Mouse (Mus musculus) midbrain, embryonic 11.5 days (tissue): ENCODE data around the gene Mpped2. TPM values are rescaled to one million over a fixed set of nuclear protein-coding genes. Genes with fewer than 3 reads are reported as not detected.

Source experiments
- ATAC-seq: fragments of 200-750 bp; cut with Nextera tagmentation; 2 replicates; pipeline ENCODE4 v1.8.0; 2017; ENCODE audit warnings: moderate TSS enrichment, moderate library complexity; ENCODE audit not compliant: low FRiP score
- DNase-seq: peaks from one replicate; pipeline ENCODE4 v3.0.0; 2015; ENCODE audit warnings: low spot score; ENCODE audit errors: missing footprints
- H3K27ac ChIP-seq: fragments of 300-500 bp; sonication (generic); 2 replicates; pipeline ENCODE4 v1.5.1; 2014; ENCODE audit warnings: low read depth, low read length
- H3K27me3 ChIP-seq: fragments of 300-500 bp; sonication (generic); 2 replicates; pipeline ENCODE4 v1.6.1; 2014; ENCODE audit warnings: mild to moderate bottlenecking, low read length, moderate library complexity, mixed read lengths; ENCODE audit not compliant: control insufficient read depth, insufficient read depth
- H3K36me3 ChIP-seq: fragments of 300-500 bp; sonication (generic); 2 replicates; pipeline ENCODE4 v1.6.1; 2014; ENCODE audit warnings: mild to moderate bottlenecking, low read length, moderate library complexity, mixed read lengths; ENCODE audit not compliant: control insufficient read depth, insufficient read depth
- H3K4me1 ChIP-seq: fragments of 300-500 bp; sonication (generic); 2 replicates; pipeline ENCODE4 v1.6.1; 2014; ENCODE audit warnings: low read length; ENCODE audit not compliant: control insufficient read depth, insufficient read depth
- H3K4me2 ChIP-seq: fragments of 300-500 bp; sonication (generic); 2 replicates; pipeline ENCODE4 v1.6.1; 2014; ENCODE audit warnings: mild to moderate bottlenecking, moderate library complexity
- H3K4me3 ChIP-seq: fragments of 300-500 bp; sonication (generic); 2 replicates; pipeline ENCODE4 v1.5.1; 2014; ENCODE audit warnings: low read depth, low read length
- H3K9ac ChIP-seq: fragments of 300-500 bp; sonication (generic); 2 replicates; pipeline ENCODE4 v1.6.1; 2014; ENCODE audit warnings: low read length
- H3K9me3 ChIP-seq: fragments of 300-500 bp; sonication (generic); 2 replicates; pipeline ENCODE4 v1.6.1; 2016; ENCODE audit warnings: low read length; ENCODE audit not compliant: control insufficient read depth
- WGBS: fragments of 180-500 bp; shearing (Covaris S2); extraction: QIAGEN DNeasy Blood & Tissue Kit; methylation state at CpG from one replicate; pipeline ENCODE4 v1.1.7; 2014; 5-methylcytosine and 5-hydroxymethylcytosine counted together
- polyA plus RNA-seq: library from polyadenylated mRNA; unstranded; fragments of >200 nt; fragmentation: Nextera tagmentation; extraction: Ambion mirVana; gene quantifications from 2 replicates; pipeline ENCODE4 v1.2.1, GENCODE M21; 2014

The Mpped2 gene
- polyA plus RNA-seq, 1 experiment from 2014 or later, result 43.9 TPM

DNA sequence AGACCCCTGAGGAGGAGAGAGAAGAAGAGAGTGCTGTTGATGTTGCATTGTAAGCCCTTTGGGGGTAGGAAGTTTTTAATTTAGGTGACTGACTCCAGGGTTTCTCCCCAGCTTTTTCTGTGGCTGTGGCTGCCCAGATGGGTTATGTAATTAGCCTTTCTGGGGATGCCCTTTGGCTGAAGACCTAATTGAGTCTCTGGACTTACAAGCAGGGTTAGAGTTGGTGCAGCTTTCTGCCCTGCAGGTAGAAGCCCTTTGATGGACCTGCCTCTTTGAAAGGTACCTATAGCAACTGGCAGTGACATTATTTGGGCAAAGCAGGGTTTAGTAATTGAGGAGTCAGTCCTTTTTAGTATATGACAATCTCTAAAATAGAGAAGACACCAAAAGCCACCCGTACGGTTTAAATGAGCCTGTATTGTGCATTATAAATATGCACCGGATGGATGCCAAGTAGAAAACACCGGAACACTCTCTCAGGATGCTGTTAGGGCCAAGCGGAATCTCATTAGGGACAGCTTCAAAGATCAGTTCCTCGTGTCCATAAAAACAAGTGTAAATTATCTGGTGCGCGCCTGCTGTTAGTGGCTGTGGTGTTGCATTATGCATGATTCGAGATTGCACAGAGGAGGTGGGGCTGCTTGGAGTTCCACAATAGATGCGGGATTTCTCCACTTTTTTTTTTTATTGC, 22.8 kb downstream of the Mpped2 start:
- no peak for DNase-seq
- H3K4me3 ChIP-seq, result no peak overlapping the region
- H3K4me1 ChIP-seq, result peaks cover 10% of the 10 kb centered on the region; the same call in 1 of the 2 replicates

DNA sequence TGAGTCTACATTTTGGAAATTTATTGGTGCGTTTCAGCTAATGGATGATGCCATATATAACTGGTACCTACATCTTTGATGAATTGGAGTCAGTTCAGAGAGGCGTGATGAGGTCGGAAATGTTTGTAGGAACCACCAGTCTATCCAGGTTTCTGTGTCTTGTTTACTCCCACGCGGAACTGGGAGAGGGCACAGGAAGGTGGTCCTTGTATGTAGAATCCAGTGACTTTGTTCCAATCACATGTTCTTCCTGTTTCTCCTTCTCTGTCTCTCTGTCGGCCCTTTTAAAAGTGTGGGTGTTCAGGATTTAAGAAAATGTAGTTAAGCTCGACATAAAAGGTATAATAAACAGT, 23.3 kb downstream of the Mpped2 start:
- Histone ChIP-seq H3K9me3 (no peaks in the 10 kb centered on the region), H3K4me2 (no peak overlapping the region), H3K27me3 (no peaks in the 10 kb centered on the region), H3K27ac (no peak overlapping the region), H3K4me1 (peaks cover 6% of the 10 kb centered on the region; the same call in 1 of the 2 replicates), H3K36me3 (no peaks in the 10 kb centered on the region), H3K9ac (no peak overlapping the region), H3K4me3 (no peak overlapping the region)
- DNase-seq (no peak), ATAC-seq (peak; percentile 30; the same call in 1 of the 2 replicates)
- WGBS, result 87% methylated on average over 7 of the region's 7 CpGs

More for the DNA sequence above, 22.8 kb downstream of the Mpped2 start:
- 58% methylated on average over 10 of the region's 10 CpGs for WGBS
- Histone ChIP-seq H3K27me3 (no peaks in the 10 kb centered on the region), H3K4me2 (no peak overlapping the region), H3K9me3 (no peaks in the 10 kb centered on the region), H3K36me3 (no peaks in the 10 kb centered on the region), H3K9ac (no peak overlapping the region), H3K27ac (no peak overlapping the region)
- ATAC-seq, result peak; percentile 78

DNA sequence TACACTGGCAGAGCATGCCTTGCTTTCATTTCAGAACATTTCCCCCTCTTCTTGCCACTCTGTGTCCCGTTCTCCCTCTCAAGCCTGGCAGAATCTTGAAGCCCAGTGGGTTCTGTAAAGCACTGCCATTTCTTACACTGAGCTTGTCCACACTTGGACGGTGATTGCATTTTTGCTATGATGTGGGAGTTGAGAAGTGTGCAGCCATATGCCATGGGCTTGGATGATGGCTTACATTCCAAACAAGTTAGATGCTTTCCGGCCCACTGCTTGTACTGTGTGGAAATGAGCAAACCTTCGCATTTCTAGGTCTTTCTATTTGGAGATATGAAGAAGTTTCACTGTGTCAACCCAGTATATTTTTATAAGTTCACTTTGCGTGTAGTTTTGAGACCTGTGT, 25.8 kb downstream of the Mpped2 start:
- ATAC-seq (no peak), DNase-seq (no peak)
- Histone ChIP-seq H3K4me3 (no peak overlapping the region), H3K4me1 (peaks cover 9% of the 10 kb centered on the region), H3K9ac (no peak overlapping the region), H3K4me2 (no peak overlapping the region), H3K27ac (no peak overlapping the region), H3K27me3 (no peaks in the 10 kb centered on the region), H3K36me3 (no peaks in the 10 kb centered on the region), H3K9me3 (no peaks in the 10 kb centered on the region)
- 96% methylated on average over 5 of the region's 5 CpGs for WGBS

DNA sequence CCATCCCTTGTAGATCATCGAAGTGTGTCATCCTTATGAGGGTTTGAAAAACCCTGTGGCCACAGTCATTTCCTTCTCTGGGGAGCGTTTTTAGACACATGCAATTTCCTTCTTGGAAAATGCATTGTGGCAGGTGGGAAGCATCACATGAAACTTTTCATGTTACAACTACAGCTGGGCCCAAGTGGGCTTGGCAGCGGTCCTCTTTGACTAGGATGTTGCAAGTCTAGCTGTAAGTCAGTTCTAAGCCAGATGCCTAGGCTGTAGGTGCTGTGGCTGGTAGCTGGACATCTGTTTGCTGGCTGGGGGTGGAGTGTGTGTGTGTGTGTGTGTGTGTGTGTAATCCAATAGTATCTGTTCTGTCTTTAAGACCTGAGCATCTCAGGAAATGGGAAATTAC, 26.4 kb downstream of the Mpped2 start:
- Histone ChIP-seq H3K4me3 (no peak overlapping the region), H3K36me3 (no peaks in the 10 kb centered on the region), H3K27me3 (no peaks in the 10 kb centered on the region), H3K9ac (no peak overlapping the region), H3K9me3 (no peaks in the 10 kb centered on the region), H3K27ac (no peak overlapping the region), H3K4me1 (peaks cover 9% of the 10 kb centered on the region), H3K4me2 (no peak overlapping the region)
- ATAC-seq (no peak), DNase-seq (no peak)
- WGBS, result 91% methylated on average over 3 of the region's 3 CpGs

DNA sequence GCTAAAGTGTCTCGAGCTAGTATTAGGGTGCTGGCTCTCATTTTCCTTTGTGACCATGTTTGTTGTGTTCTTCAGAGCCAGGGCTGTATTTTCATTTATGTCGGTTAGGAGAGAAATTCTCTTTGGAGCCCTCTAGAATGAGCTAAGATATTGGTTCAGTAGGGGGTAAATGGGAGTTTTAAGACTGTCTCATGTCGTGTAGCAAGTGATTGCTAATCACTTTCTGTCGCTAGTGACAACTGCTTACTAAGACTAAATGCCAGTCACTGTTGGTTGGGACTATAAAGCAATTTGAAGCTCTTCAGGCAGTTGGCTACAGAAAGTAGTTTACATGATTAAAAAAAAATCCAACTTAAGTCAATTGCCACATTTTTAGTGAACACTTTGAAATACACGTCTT, 27.6 kb downstream of the Mpped2 start:
- Histone ChIP-seq H3K36me3 (no peaks in the 10 kb centered on the region), H3K27ac (no peak overlapping the region), H3K4me3 (no peak overlapping the region), H3K9ac (no peak overlapping the region), H3K4me1 (peaks cover 6% of the 10 kb centered on the region), H3K9me3 (no peaks in the 10 kb centered on the region), H3K4me2 (no peak overlapping the region), H3K27me3 (no peaks in the 10 kb centered on the region)
- 55% methylated on average over 5 of the region's 5 CpGs for WGBS
- DNase-seq (no peak), ATAC-seq (no peak)

DNA sequence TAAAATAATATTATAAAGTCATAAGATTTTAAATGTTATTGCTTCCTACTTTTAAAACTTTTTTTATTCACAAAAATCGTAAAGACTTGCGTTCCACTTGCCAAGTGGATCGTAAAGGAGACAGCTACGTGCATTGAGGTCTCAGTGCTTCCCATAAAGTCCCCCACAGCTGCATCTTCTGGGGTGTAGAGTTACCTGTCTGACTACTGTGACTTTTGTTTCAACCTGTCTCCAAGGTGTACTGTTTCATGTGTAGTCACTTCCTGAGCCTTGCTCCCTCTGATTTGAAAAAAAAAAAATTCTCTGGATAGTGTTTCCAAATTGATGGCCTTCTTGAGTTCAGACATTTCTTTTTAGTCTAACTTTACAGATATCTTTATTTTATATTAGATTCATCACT, 29.0 kb downstream of the Mpped2 start:
- Histone ChIP-seq H3K9me3 (no peaks in the 10 kb centered on the region), H3K27ac (no peak overlapping the region), H3K36me3 (no peaks in the 10 kb centered on the region), H3K27me3 (no peaks in the 10 kb centered on the region), H3K4me1 (peaks cover 3% of the 10 kb centered on the region; the same call in 1 of the 2 replicates), H3K9ac (no peak overlapping the region), H3K4me2 (no peak overlapping the region), H3K4me3 (no peak overlapping the region)
- no peak for DNase-seq
- WGBS, result 87% methylated on average over 4 of the region's 4 CpGs
- no peak for ATAC-seq

DNA sequence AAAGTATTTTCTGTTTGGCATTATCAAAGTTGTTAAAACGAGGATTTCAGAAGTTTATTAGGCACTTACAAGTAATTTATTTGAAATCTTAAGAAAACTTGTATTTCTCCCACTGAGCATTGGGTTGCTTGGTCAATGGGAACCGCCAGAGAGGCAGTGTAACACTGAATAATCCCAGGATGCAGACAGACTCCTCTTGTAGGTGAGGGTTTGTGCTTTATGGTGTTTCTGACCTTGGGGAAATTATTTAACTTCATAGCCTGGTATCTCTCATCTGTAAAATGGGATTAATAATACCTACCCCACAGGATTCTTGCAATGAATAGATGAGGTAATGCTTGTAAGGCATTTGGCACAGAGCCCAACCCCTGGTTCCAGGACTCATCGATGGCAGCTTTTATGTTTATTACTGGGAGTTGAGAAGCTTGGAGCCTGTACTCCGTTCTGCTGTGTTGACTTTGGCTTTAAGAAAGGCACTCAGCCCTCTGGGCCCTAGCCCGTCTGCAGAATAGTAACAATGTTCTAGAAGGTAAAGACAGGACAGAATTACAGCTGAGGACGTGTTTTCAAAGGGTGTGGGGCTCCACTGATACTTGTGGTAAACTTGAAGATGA, 37.0 kb downstream of the Mpped2 start:
- Histone ChIP-seq H3K4me2 (no peak overlapping the region), H3K27ac (no peak overlapping the region), H3K4me1 (no peaks in the 10 kb centered on the region; the same call in 1 of the 2 replicates), H3K4me3 (no peak overlapping the region), H3K27me3 (no peaks in the 10 kb centered on the region), H3K36me3 (no peaks in the 10 kb centered on the region), H3K9ac (no peak overlapping the region), H3K9me3 (no peaks in the 10 kb centered on the region)
- WGBS, result 72% methylated on average over 6 of the region's 6 CpGs
- DNase-seq, result no peak
- no peak for ATAC-seq

DNA sequence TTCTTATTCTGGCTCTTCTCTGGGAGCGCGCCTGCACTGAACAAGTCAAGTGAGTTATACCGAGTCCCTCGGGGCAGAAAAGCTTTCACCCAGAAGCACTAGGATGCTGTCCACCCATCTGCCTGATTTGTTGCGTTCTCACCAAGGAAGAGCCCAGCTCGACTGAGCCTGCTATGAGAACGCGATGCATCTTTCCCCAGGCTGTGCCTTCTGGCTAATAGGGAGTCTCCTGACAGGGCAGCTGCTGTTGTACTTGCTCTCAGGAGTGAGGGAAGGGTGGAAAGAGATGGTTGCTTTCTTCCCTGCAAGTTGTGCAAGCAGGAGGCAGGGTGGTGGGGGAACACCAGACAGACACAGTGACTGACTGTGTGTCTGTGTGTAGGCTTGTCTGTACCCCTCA, 37.5 kb downstream of the Mpped2 start:
- no peak for ATAC-seq

DNA sequence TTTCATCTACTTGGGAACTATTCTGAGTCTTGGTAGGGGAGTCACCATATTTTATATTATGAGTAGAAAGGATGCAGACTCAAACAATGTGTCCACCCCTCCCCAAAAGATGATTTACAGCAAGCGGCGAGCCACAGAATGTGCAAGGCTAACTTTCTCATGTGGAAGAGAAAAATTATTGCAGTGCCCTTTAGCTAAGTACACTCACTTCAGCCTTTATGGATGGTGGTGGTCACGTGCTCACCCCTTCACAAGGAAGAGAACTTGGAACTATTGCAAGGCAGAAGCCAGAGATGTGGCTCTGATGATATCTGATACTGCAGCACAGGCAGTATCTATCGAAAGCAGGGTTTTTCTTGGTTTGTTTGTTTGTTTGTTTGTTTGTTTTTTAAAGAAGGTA, 38.4 kb downstream of the Mpped2 start:
- ATAC-seq (no peak), DNase-seq (no peak)
- H3K27me3 ChIP-seq, result no peaks in the 10 kb centered on the region
- H3K9me3 ChIP-seq, result no peaks in the 10 kb centered on the region
- 95% methylated on average over 4 of the region's 4 CpGs for WGBS
- H3K4me2 ChIP-seq, result no peak overlapping the region
- H3K36me3 ChIP-seq, result no peaks in the 10 kb centered on the region
- H3K27ac ChIP-seq, result no peak overlapping the region
- no peak overlapping the region for H3K4me3 ChIP-seq
- H3K9ac ChIP-seq, result no peak overlapping the region
- H3K4me1 ChIP-seq, result no peaks in the 10 kb centered on the region; the same call in 1 of the 2 replicates

More for the DNA sequence above, 37.5 kb downstream of the Mpped2 start:
- no peaks in the 10 kb centered on the region for H3K9me3 ChIP-seq
- no peaks in the 10 kb centered on the region; the same call in 1 of the 2 replicates for H3K4me1 ChIP-seq
- H3K9ac ChIP-seq, result no peak overlapping the region
- H3K4me3 ChIP-seq, result no peak overlapping the region
- no peak overlapping the region for H3K27ac ChIP-seq
- WGBS, result 85% methylated on average over 8 of the region's 8 CpGs
- no peak overlapping the region for H3K4me2 ChIP-seq
- H3K27me3 ChIP-seq, result no peaks in the 10 kb centered on the region
- no peaks in the 10 kb centered on the region for H3K36me3 ChIP-seq
- DNase-seq, result no peak
